In genomic region chr5:144898448-144899052, GRCm38 (mm10) we compare ENCODE assay signal across 12 mouse cellular contexts.
DNase-seq lines count a peak whose midpoint lies in the region; ATAC-seq and TF ChIP-seq lines count a peak whose summit lies in the region.
"Had no signal": no experiment of that assay in that cellular context is flagged by ENCODE, and none has a peak within 500 bp of the region (broad histone marks: within the 10 kb centered on the region; RNA-seq: fewer than 3 reads in every experiment).

No protein-coding gene starts in this region.

- 45% methylated on average over 7 of the region's 7 CpGs for WGBS in forebrain, embryonic 12.5 days
- WGBS in forebrain, embryonic 16.5 days = 46% methylated on average over 7 of the region's 7 CpGs

- no peak for ATAC-seq in forebrain, embryonic 12.5 days (ENCODE audit: low FRiP score)
- no peak for ATAC-seq in forebrain, embryonic 16.5 days

- TF ChIP-seq POLR2A in MEL (IDR thresholded peaks at IDR 0.05; ENCODE audit: control insufficient read depth in 1 of 2, insufficient read depth in 1 of 2, low read depth in 1 of 2, low read length in 2 of 2, poor library complexity in 1 of 2) = no peak

- intact Hi-C loops in gastrocnemius, postnatal 14 days (cut with DNase I; ENCODE audit: low total_unique reads) = no loop called here

- peak overlapping the region; percentile 31; the same call in 1 of the 2 replicates for H3K27ac ChIP-seq in forebrain, embryonic 12.5 days
- no peak overlapping the region for H3K27ac ChIP-seq in forebrain, embryonic 16.5 days (ENCODE audit: low read length)
- H3K27ac ChIP-seq in MEL (ENCODE audit: control insufficient read depth, low read depth, low read length) = no peak overlapping the region

- no peak overlapping the region for H3K4me3 ChIP-seq in forebrain, embryonic 12.5 days (replicated peaks)
- no peak overlapping the region for H3K4me3 ChIP-seq in forebrain, embryonic 16.5 days (replicated peaks; ENCODE audit: low read length)
- no peak overlapping the region for H3K4me3 ChIP-seq in MEL (ENCODE audit: control insufficient read depth in 1 of 2, insufficient read depth in 1 of 2, low read depth in 2 of 2, low read length in 2 of 2)

- TF ChIP-seq EP300 in MEL (IDR thresholded peaks at IDR 0.05; ENCODE audit: low read depth in 1 of 2, low read length in 2 of 2) = no peak

- TF ChIP-seq RAD21 in MEL (IDR thresholded peaks at IDR 0.05; ENCODE audit: low read depth, low read length) = no peak

- TF ChIP-seq CTCF in MEL (IDR thresholded peaks at IDR 0.05 in 2 of 3, conservative IDR thresholded peaks at IDR 0.05 in 1 of 3; ENCODE audit: control insufficient read depth in 1 of 3, insufficient read depth in 1 of 3, low read depth in 2 of 3, low read length in 3 of 3, poor library complexity in 1 of 3, severe bottlenecking in 1 of 3) = no peak

- no peaks in the 10 kb centered on the region for H3K27me3 ChIP-seq in forebrain, embryonic 12.5 days
- H3K27me3 ChIP-seq in forebrain, embryonic 16.5 days (replicated peaks; ENCODE audit: control insufficient read depth, insufficient read depth, low read length) = no peaks in the 10 kb centered on the region
- H3K27me3 ChIP-seq in MEL (ENCODE audit: control insufficient read depth in 1 of 2, insufficient read depth in 2 of 2, low read length in 2 of 2) = no peaks in the 10 kb centered on the region

- no peaks in the 10 kb centered on the region for H3K9me3 ChIP-seq in forebrain, embryonic 12.5 days
- H3K9me3 ChIP-seq in forebrain, embryonic 16.5 days (ENCODE audit: control insufficient read depth, low read length) = no peaks in the 10 kb centered on the region
- no peaks in the 10 kb centered on the region for H3K9me3 ChIP-seq in MEL (replicated peaks; ENCODE audit: insufficient read depth, low read length)

- H3K36me3 ChIP-seq in forebrain, embryonic 12.5 days (replicated peaks) = peaks cover 34% of the 10 kb centered on the region
- peaks cover 16% of the 10 kb centered on the region; the same call in 1 of the 2 replicates for H3K36me3 ChIP-seq in forebrain, embryonic 16.5 days (ENCODE audit: control insufficient read depth, insufficient read depth)
- peaks cover 0 to 5% of the 10 kb centered on the region in 2 experiments; a peak in 2 of 4 replicates for H3K36me3 ChIP-seq in MEL (ENCODE audit: control insufficient read depth in 1 of 2, insufficient read depth in 2 of 2, low read length in 2 of 2)

- no peaks in the 10 kb centered on the region for H3K79me2 ChIP-seq in MEL (ENCODE audit: control insufficient read depth, insufficient read depth, low read length, poor library complexity)

- no peak overlapping the region for H3K4me2 ChIP-seq in forebrain, embryonic 12.5 days
- H3K4me2 ChIP-seq in forebrain, embryonic 16.5 days (ENCODE audit: low read length) = no peak overlapping the region

- DNase-seq in MEL (ENCODE audit: low read depth, low spot score) = peak; percentile 9
- DNase-seq in gastrocnemius, postnatal 14 days = peak; percentile 64
- peak; percentile 61 for DNase-seq in heart, postnatal 4 days
- no peak for DNase-seq in right cerebral cortex, postnatal 25 days
- DNase-seq in thymus, adult 18-20 months = no peak
- no peak for DNase-seq in right cerebral cortex, postnatal 4 days
- DNase-seq: cerebellum, adult 11-12 months; layer of hippocampus, postnatal 36 days; lung, postnatal 14 days; thymus, postnatal 4 days had no signal

- H3K9ac ChIP-seq in forebrain, embryonic 12.5 days = no peak overlapping the region
- H3K9ac ChIP-seq in forebrain, embryonic 16.5 days (replicated peaks; ENCODE audit: low read depth, low read length) = no peak overlapping the region
- no peak overlapping the region for H3K9ac ChIP-seq in MEL (ENCODE audit: control insufficient read depth, low read depth, low read length, poor library complexity, severe bottlenecking)

- peaks cover 18% of the 10 kb centered on the region for H3K4me1 ChIP-seq in forebrain, embryonic 12.5 days
- peaks cover 4% of the 10 kb centered on the region for H3K4me1 ChIP-seq in forebrain, embryonic 16.5 days (replicated peaks; ENCODE audit: control insufficient read depth, insufficient read depth, low read length)
- peaks cover 0 to 5% of the 10 kb centered on the region in 2 experiments; a peak in 2 of 4 replicates for H3K4me1 ChIP-seq in MEL (ENCODE audit: control insufficient read depth in 1 of 2, insufficient read depth in 2 of 2, low read length in 2 of 2)

TF ChIP-seq in MEL, 35 proteins besides CTCF, POLR2A, EP300 and RAD21:
- TF ChIP-seq RCOR1 (IDR thresholded peaks at IDR 0.05; ENCODE audit: low read depth, low read length) (no peak), GATA1 (IDR thresholded peaks at IDR 0.05; ENCODE audit: low read depth, low read length) (peak; percentile 47; the same call in 1 of the 2 replicates), NELFE (IDR thresholded peaks at IDR 0.05; ENCODE audit: low read depth, low read length) (no peak)

Comparison
In these comparisons a context has a peak if more than half of its experiments do, and no peak if none do; other contexts are left out.
1. DNase-seq: peak in MEL (single experiment), gastrocnemius, postnatal 14 days (single experiment) and heart, postnatal 4 days (single experiment); none in right cerebral cortex, postnatal 25 days (single experiment), thymus, adult 18-20 months (0 of 2) and right cerebral cortex, postnatal 4 days (single experiment).